Mouse (Mus musculus) cortical plate, adult 2 months (tissue): Measurements from ENCODE around the gene Ndrg3. TPM values are rescaled to one million over a fixed set of nuclear protein-coding genes. Genes with fewer than 3 reads are reported as not detected.
"Not testable (repeated sequence)": the region's sequence is repeated elsewhere in the genome, so short reads cannot be mapped to it uniquely, and the experiment has no call there.

Experiments used
- H3K27ac ChIP-seq: fragments of 200-500 bp; 2 replicates; pipeline ENCODE4 v1.5.1; 2012; ENCODE audit warnings: low read length, control low read depth, inconsistent platforms; ENCODE audit not compliant: insufficient read depth
- H3K4me1 ChIP-seq: fragments of 200-500 bp; 2 replicates; pipeline ENCODE4 v1.6.1; 2011; ENCODE audit warnings: low read length; ENCODE audit not compliant: control insufficient read depth, insufficient read depth
- H3K4me3 ChIP-seq: fragments of 200-500 bp; 2 replicates; pipeline ENCODE4 v1.5.1; 2011; ENCODE audit warnings: mild to moderate bottlenecking, low read length, control low read depth; ENCODE audit not compliant: insufficient read depth
- CTCF ChIP-seq: fragments of 200-500 bp; IDR thresholded peaks from 2 replicates; pipeline ENCODE4 v1.5.1; 2011; ENCODE audit warnings: mild to moderate bottlenecking, control low read depth, low read length; ENCODE audit not compliant: insufficient read depth; ENCODE audit errors: extremely low read depth
- POLR2A ChIP-seq: fragments of 200-500 bp; IDR thresholded peaks from 2 replicates; pipeline ENCODE4 v1.6.1; 2011; ENCODE audit warnings: mild to moderate bottlenecking, low read length, control low read depth; ENCODE audit not compliant: insufficient read depth; ENCODE audit errors: extremely low read depth
- polyA plus RNA-seq: library from polyadenylated mRNA; depleted of rRNA; stranded (reverse); fragments of >200 nt; gene quantifications from 2 replicates; pipeline ENCODE4 v1.2.3, GENCODE M21; 2012

The Ndrg3 gene
- polyA plus RNA-seq, 1 experiment, result 585 TPM

DNA sequence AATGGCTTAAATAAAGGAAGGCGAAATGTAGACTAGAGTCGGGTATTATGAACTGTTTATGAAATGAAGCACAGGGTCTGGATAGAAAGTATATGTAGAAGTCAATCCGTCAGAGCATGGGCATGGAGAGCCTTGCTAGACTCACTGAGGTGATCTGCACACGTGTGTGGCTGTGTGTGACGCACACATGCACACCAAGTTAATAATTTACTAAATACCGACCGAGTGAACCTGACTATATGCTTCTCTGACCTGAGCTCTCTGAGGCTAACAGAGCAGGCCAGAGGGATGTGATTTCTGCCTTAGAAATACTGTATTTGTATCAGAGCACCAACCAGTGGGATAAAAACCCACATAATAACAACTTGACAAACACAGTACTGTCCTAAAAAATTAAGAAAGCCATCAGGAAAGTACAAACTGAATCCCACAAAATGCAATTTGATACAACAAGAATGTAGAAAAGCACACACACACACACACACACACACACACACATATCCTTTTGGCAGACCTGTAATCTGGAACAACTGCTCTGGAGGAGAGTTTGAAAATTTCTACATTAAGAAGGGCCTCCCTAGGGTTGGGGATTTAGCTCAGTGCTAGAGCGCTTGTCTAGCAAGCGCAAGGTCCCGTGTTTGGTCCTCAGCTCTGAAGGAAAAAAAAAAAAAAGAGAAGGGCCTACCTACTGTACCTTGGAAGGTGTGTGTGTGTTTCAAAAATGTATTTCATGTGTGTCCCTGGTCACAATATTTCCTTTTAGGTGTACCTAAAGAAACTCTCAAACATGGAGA, 40.4 kb downstream of the Ndrg3 start:
- H3K27ac ChIP-seq, result 0 out of 2 replicates have a peak overlapping the region, but pooled peaks have one; percentile 4
- 0 out of 2 replicates have a peak, but pooled peaks cover 2% of the 10 kb centered on the region for H3K4me1 ChIP-seq
- TF ChIP-seq POLR2A (no peak), CTCF (no peak)
- no peak overlapping the region for H3K4me3 ChIP-seq

DNA sequence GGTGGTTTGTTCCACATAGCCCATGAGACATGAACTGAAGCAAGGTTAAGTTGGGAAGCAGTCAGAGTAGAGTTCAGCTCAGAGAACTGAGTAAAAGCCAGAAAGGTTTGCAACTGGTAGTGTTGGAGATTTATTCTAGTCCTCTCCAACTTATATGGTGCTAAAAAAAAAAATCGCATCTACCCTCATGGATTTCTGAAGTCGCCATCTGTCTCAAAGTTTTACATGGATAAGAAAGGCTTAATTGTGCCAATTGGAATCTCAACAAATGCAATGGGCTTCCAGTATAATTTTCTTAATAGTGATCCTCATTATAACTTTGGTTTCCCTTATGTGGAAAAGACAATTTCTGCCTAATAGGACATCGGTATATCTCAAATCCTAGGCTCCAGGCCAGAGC, 41.0 kb downstream of the Ndrg3 start:
- TF ChIP-seq POLR2A, result no peak
- no peak for TF ChIP-seq CTCF
- Histone ChIP-seq H3K27ac (no peak overlapping the region), H3K4me3 (no peak overlapping the region), H3K4me1 (0 out of 2 replicates have a peak, but pooled peaks cover 2% of the 10 kb centered on the region)

- Histone ChIP-seq H3K4me1 (peaks cover 13% of the 10 kb centered on the region), H3K27ac (peak overlapping the region; percentile 97)
- not testable (repeated sequence) for H3K4me3 ChIP-seq
Measured at GRCm38 (mm10) chr2:156941523-156941922, 50.3 kb downstream of the Ndrg3 start.

GRCm38 (mm10) chr2:156939926-156940325, 51.9 kb downstream of the Ndrg3 start:
- Histone ChIP-seq H3K4me1 (peaks cover 15% of the 10 kb centered on the region), H3K27ac (peak overlapping the region; percentile 60)
- H3K4me3 ChIP-seq, result not testable (repeated sequence)

DNA sequence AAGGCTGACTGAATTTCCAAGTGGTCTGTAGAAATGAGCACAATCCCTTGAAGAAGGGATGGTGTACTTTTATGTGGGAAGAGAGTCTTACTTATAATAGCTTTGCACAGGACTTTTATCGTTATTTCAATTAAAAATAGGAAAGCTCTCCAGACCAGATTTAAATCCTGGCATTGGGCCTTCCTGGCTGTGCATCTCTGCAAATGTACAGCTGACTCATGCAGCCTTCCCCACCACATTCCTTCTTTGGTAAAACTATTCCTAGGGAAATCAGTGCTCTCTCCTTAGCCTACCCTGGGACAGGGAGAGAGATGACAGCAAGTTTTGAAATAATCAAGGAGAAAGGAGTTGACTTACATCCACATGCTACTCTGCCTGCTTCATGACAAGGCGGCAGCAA, 54.1 kb downstream of the Ndrg3 start:
- TF ChIP-seq CTCF (no peak), POLR2A (no peak)
- Histone ChIP-seq H3K4me1 (peaks cover 15% of the 10 kb centered on the region), H3K4me3 (no peak overlapping the region), H3K27ac (peak overlapping the region; percentile 32)

GRCm38 (mm10) chr2:156935005-156935404, 56.9 kb downstream of the Ndrg3 start:
- Histone ChIP-seq H3K4me1 (peaks cover 11% of the 10 kb centered on the region), H3K27ac (no peak overlapping the region), H3K4me3 (no peak overlapping the region)
- TF ChIP-seq POLR2A, result no peak
- TF ChIP-seq CTCF, result no peak

GRCm38 (mm10) chr2:156933426-156933825, 58.4 kb downstream of the Ndrg3 start:
- TF ChIP-seq POLR2A (no peak), CTCF (no peak)
- H3K4me3 ChIP-seq, result no peak overlapping the region
- peaks cover 8% of the 10 kb centered on the region for H3K4me1 ChIP-seq
- H3K27ac ChIP-seq, result no peak overlapping the region

GRCm38 (mm10) chr2:156931421-156931820, 60.4 kb downstream of the Ndrg3 start:
- H3K27ac ChIP-seq, result no peak overlapping the region
- no peak overlapping the region for H3K4me3 ChIP-seq
- no peak for TF ChIP-seq POLR2A
- TF ChIP-seq CTCF, result no peak
- H3K4me1 ChIP-seq, result peaks cover 9% of the 10 kb centered on the region

DNA sequence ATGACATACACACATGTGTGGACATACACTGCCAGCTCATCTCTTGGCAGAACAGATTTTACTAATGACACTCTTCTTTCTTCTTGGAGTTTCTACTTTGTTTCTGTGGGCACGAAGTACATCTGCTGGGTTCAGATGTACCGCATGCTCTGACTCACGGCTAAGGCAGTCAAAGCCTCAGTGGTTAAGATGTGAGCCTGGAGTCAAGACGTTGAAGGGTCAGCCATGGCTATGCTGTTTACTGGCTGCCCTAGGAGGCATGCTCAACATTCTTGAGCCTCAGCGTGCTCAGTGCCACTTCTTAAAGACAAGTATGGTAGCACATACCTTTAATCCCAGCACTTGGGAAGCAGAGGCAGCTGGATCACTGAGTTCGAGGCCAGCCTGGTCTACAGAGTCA, 61.3 kb downstream of the Ndrg3 start:
- no peak for TF ChIP-seq POLR2A
- no peak for TF ChIP-seq CTCF
- Histone ChIP-seq H3K4me3 (no peak overlapping the region), H3K27ac (no peak overlapping the region), H3K4me1 (peaks cover 7% of the 10 kb centered on the region)

DNA sequence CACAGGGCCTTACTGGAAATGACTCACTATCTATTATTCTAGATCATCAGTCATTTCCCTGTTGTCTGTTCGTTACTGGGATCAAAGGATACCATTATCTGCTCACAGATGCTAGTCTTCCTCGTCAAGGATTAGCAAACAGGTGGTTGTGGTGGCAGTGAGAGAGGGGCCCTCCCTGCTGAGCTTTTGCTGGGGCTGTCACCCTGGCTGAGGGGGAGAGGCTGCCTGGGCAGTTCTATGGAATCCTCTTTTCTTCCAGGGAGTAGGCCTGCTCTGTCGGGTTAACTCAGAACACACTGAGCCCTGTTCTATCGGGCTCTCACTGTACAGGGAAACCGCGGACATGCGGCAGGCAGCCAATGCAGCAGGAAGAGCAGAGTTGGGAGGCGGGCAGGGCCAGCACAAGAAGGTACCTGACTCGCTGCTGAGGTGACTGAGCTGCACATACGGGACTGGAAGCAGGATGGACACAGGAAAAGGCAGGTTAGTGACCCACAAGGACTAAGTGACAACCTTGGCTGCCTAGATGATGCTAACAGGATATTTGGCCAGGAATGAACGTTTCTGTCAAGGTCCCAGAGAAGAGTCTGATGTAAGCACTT, 62.2 kb downstream of the Ndrg3 start:
- H3K27ac ChIP-seq, result peak overlapping the region; percentile 24; the same call in 1 of the 2 replicates
- no peak overlapping the region for H3K4me3 ChIP-seq

More for the DNA sequence above, 62.2 kb downstream of the Ndrg3 start:
- no peak for TF ChIP-seq POLR2A
- no peak for TF ChIP-seq CTCF
- peaks cover 7% of the 10 kb centered on the region for H3K4me1 ChIP-seq
